Mouse (Mus musculus): ENCODE measurements around the gene Zfp668.
A peak's percentile ranks its signal among the peaks of the same experiment; 100 is the strongest.
"Not testable (repeated sequence)": the region's sequence is repeated elsewhere in the genome, so short reads cannot be mapped to it uniquely, and the experiment has no call there.

Zfp668 gene

DNA sequence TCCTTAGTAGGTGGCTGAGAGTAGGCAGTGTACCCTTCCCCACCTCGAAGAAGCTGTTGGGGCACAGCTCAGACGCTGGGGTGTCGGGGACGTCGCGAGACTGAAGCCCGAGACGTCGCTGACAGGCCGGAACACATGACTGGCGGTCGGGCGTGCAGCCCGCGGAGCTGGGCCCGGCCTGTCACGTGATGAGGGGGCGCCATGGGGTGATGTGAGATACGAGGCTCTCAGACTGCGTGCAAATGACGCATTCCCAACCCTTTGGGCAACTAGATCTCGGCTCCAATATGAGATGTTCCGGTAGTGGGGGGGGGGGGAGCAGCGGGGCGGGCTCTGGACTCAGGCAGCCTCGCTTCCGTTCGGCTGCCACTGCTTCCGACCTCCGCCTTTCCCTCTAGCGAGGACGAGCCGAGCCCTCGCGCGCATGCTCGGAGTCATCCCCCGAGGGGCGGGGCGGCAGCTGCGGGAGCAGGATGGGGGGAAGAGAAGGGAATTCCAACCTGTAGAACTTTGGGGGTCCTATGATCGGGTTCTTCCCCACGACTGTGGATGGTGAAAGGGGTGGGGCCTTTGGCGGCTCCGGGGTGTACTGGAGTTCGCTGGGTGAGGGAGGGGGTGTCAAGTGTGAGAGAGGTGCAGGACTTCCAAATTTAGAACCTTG lies 35.2 kb downstream of the Zfp668 start:
- peak; percentile 83 to 92 for DNase-seq (ENCODE audit: low spot score in 2 of 2)

DNA sequence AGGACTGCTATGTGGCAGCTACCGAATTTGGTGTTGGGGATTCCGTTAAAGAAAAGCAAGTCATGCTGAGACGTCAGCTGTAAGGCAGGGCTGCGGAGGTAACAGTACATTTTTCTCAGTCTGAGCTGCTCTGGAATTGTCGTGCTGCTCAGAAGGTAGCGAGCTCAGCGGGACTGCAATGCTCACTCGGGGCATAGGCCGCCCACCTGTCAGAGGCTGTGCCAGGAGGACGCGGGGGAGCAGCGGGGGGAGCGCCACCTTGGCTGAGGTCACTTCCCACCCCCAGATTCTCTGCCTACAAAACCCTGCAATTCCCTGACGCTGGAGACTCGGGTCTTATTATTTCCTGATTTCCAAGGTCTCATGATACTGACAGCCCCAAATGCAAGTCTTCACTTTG lies 35.7 kb downstream of the Zfp668 start:
- peak in 1 of 2 experiments; percentile 42 for DNase-seq (ENCODE audit: low spot score in 2 of 2)

DNA sequence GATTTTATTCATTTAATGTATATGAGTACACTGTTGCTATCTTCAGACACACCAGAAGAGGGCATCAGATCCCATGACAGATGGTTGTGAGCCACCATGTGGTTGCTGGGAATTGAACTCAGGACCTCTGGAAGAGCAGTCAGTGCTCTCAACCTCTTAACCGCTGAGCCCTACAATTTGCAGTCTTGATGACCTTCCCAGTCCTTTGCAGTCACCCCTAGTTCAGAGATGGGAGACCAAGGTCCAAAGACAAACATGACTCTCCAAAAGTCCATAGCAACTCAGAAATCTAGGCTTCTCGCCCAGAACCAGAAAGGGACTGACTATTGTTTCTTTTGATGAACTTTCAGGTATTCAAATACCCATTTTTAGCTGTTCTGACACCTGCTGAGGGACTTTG lies 36.6 kb downstream of the Zfp668 start:
- DNase-seq (ENCODE audit: low spot score in 2 of 2), result not testable (repeated sequence)

DNA sequence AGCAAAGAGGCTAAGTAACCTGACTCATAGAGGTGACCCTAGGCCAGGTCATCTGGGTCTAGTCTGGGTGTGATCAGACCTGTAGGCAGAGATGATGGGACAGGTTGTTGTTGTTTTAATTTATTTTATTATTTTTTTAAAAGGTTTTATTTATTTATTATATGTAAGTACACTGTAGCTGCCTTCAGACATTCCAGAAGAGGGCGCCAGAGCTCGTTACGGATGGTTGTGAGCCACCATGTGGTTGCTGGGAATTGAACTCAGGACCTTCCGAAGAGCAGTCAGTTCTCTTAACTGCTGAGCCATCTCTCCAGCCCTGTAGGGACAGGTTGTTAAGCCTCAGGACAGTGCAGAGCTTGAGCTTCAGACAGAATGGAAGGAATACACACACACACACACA lies 38.8 kb downstream of the Zfp668 start:
- DNase-seq (ENCODE audit: low spot score in 2 of 2), result not testable (repeated sequence)

DNA sequence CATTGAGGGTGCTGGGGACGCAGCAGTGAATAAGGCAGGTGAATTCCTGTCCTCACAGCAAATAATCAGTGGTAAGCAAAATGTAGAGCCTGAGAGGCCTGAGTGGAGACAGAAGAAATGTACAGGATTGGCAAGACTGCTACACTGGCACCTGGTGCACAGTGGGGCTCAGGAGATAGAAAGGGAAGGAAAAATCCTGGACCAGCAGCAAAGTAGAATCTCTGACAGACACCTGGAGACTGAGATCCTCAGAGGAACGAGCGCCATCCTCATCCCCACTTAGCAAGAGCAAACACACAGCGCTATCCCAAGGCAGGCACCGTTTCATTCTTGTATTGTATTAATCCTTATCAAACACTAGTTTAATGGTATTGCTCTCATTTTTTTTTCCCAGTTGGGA lies 39.2 kb downstream of the Zfp668 start:
- no peak for DNase-seq (ENCODE audit: low spot score in 2 of 2)

DNA sequence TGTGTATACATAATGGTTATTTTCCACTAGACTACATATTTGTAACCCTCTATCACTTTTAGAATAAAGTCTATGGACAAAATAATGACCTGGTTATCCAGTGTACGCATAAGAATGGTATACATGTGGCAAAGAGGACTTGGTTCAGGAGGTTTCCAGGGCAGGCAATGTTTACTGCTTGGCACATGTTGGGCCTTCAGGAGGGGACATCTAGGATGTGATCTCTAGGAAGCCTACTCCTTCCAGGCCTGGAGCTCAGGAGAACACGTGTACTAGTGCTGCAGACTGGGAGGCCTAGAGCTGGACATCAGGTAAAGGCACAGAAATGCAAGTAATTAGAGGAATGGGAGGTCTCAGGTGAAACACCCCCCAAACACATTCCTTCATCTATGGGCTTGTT lies 41.1 kb downstream of the Zfp668 start:
- no peak for DNase-seq (ENCODE audit: low spot score in 2 of 2)

DNA sequence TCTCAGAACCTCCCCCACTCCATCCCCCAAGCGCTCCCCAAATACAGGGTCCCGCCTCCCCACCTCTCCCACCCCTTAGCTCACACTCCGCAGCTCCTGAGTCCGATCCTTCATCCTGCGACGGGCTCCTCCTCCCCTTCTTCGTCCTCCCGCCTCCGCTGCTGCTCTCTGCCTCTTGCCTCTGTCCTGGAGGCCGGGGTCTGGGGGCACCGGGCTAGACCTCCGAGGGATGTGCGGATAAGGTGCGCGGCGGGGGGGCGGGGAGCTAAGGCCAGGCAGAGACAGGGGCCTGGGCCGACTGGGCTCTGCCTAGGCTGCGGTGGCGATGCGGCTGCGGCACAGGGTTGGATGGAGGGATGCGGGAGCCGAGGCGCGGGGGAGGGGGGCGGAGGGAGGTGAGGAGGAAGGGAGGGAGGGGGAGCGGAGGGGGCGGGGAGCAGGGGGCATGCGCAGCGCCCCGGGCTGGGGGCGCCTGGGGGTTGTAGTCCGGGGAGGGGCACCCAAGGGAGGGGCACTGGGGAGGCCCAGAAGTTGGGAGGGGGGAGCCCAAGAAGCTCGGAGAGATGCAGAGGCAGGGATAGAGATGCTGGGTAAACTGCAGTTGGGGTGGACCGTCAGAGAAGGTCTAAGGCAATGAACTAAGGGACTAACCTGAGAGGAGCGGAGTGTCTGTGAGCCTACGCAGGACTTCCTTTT lies 52.3 kb downstream of the Zfp668 start, which contains the start of the genes Stx4a and Stx1b:
TSS of gene Stx4a (plus strand) at position 119 of the 696 bp plus-strand sequence.
TSS of gene Stx1b (minus strand) at position 374 of the 696 bp plus-strand sequence.
- DNase-seq (ENCODE audit: low spot score in 2 of 2), result peak; percentile 56 to 74

DNA sequence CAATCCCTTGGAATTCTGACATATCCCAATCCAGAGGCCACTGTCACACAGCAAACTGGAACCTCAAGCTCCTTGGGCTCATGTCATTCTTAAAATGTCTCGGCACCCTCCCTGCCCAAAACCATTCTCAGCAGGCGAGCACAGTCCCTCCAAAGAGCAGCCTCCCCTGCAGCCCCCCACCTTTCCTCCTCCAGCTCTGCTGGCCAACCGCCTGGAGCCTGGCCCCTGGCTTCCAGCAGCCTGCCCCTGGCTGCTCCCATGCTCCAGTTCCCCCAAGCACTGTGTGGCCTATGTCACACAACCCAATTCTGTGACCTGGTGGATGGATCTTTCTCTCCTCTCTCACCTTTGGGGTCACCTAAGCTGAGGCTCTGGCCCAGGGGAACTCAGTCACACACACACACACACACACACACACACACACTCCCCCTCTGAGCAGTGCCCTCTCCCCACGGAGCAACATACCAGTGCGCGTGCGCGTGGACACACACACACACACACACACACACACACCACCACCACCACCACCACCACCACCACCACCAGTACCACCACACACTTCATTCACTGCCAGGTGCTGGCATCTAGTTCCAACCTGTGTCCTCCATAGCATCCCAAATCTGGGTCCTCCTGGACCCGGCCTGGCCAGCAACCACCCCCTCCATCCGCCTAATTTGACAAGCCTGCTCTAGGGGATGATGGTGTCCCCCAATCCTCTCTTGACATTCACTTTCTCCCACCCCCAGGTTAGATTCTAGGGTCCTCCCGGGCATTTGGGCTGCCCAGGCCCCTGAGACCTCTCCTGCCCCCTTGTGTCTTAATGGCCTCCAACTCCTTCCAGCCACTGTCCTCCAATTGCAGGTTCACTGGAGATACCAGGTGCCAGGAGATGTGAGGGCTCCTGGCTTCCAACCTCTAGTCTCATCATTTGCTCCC lies 53.1 kb downstream of the Zfp668 start:
- DNase-seq (ENCODE audit: low spot score in 2 of 2), result no peak

DNA sequence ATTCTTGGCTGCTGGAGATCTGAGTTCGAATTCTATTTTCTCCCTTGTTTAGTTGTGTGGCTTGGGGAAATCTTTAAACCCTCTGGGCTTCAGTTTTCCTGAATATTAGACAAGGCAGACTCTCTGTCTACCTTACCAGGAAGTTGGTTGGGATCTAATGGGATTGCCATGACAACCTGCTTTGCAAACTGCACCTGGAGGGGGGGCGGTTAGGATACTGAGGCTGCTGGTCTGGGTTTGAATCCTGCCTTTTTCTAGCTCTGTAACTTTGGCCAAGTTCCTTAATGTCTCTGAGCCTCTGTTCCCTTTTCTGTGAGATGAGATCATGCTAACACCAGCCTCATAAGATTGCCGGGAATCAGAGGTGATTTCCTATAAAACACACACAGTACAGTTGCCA lies 54.1 kb downstream of the Zfp668 start:
- DNase-seq (ENCODE audit: low spot score in 2 of 2), result no peak

DNA sequence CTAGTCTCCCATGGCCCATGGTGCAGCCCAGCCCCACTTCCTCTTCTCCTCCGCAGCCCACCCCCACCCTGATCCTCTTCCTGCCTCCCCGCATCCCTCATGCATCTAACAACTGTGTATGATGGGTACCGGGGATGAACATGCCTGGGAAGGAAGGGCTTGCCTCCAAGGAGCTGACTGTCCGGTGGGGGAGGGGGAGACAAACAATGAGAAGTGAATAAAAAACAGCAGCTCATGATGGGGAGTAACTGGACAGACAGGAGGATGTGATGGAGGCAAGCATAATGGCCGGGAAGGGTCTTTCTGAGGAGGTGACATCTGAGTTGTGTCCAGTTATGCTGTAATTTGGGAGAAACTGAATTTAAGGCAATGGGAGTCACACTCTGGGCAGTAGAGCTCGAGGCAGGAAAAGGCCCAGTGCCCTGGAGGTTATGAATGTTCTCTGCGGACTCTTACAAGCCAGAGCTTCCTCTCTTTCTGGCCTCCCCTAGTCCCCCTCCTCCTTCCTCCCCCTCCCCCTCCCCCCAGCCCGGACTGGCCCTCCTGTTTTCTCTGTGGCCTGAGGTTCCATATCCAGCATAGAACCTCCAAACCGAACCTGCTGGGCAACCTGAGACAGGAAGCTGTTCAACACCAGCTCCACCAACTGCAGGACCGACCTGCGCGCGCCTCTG lies 55.7 kb downstream of the Zfp668 start:
- DNase-seq (ENCODE audit: low spot score in 2 of 2), result no peak

DNA sequence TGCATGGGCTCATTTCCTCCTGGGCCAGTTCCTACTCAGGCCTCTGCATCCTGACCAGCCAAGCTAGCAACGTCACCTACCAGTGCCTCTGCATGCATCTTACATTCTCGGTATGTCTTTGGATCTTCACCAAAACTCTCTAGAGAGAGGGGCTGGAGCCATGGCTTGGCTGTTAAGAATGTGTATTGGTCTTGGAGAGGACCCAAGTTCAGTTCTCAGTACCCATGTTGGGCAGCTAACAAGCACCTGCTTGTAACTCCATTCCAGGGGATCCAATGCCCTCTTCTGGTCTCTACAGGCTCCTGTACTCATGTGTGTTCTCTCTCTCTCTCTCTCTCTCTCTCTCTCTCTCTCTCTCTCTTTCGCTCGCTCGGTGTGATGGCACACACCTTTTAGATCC lies 58.9 kb downstream of the Zfp668 start:
- DNase-seq (ENCODE audit: low spot score in 2 of 2), result no peak

DNA sequence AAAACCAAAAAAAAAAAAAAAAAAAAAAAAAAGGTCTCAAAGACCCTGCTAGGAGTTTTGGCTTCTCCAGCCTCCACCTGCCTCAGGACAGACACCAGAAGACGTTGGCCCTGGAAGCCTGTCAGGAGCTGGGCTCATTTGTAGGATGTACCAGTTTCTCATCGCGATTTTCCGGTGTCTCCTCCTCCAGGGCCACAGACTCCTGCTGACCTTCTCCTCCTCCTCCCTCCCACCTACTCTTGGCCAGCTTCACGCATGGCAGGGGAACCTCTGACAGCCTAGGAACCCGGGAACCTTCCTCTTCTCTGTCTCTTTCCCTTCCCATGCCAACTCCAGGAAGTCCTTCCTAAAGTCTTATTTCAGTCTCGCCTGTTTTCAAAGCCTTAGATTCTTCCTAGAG lies 59.6 kb downstream of the Zfp668 start:
- DNase-seq (ENCODE audit: low spot score in 2 of 2), result no peak

DNA sequence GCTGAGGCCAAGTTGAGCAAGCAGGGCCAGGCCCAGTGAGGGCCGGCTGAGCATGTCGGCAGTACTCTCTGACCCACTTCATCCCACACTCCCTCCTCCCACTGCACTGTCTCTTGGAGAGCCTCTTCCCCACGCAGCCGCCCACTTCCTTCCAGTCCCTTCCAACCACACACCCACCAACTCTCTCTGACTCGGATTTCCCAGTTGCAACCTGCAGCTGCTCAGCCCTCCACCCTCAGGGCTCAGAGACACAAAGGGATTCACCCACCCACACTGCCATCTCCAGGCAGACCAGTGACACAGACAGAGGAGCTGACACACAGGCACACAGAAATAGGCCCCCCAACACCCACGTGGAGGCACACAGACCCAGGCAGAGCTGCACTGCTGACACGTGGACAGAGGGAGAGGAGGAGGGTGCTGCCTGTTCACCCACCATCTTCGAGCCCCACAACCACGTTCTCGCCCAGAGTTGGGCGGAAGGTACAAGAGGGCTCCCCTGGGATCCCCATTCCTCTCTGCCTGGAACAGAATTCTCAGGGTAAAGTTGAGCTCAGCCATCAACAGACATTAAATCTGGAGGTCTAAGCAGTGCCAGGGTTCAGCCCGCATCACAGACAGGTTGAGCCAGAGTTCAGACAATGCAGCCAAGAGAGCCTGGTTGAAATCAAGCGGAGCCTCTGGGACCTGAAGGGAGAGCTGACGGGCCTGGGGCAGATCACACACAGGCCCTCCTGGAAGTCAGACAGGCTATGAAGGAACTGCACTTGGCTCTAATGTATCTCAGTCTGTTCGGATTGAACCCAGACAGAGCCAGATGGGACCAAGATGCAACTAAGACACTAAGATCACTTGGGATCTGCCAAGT lies 60.4 kb downstream of the Zfp668 start:
- DNase-seq (ENCODE audit: low spot score in 2 of 2), result no peak

DNA sequence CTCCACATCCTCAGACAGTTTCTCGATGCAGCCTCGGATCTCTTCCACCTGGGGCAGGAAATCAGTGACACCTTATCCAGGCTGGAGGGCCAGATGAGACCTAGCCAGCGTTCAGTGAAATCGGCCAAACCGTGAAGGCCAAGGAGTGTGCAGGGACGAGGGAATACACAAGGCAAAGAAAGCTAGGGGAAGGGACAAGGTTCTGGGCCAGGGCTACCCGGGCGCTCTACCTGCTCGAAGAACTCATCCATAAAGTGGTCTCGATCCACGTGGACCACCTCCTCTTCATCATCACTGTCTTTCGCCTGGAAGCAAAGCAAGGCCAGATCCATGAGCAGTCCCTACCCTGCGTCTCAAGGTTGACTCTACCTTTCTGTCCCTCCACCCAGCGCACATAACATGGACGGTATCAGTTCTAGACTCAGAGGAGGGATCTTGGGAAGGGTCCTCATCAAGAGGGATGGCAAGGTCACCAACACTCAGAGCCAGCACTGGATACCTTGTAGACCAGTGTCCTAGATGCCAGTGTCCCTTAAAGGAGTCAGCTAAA lies 61.4 kb downstream of the Zfp668 start:
- DNase-seq (ENCODE audit: low spot score in 2 of 2), result no peak

DNA sequence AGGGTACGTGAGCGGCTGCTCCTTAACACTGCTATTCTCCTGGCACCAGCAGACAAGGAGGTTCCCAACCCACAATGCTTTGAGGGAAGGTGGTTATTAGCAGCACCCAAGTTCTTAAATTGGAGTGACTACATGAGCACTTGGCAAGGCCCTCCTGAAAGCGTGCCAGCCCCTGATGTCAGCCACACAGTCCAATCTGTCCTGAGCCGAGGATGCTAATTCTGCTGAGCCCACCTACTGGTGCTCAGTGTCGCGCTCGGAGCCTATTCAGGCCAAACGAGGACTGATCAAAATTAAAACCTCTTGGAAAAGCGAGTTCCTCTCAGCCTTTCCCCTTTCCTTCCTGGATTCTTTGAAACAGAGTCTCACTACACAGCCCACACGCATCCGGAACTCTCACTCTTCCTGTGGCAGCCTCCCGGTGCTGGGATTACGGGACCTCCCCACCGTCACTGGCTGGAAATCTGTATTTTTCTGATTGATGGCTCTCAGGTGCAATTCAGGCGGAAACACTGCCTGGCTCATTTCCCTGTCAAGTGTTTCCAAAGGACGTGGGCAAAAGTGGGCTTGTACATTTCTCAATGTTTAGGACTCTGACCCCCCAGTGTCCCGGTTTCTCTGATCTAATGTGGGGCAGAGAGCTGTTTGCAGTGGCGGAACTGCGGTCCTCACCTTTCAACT lies 62.2 kb downstream of the Zfp668 start:
- DNase-seq (ENCODE audit: low spot score in 2 of 2), result peak in 1 of 2 experiments; percentile 56

DNA sequence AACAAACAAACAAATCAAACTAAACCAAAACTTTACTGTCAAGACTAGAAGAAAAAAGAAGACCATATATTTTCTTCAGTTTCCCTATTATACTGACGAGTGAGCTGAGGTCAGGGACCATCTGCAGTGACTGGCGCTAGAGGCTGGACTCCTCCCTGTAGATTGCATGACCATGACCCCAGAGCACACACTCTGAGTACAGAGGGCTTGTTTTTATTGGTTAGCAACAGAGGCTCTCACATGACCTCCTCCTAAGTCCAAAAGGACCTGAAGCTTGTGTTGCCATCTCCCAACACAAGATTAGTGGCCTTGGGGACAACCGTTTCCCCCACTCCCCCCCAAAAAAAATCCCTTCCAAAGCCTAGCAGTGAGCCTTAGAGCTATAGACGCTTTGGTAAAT lies 62.8 kb downstream of the Zfp668 start:
- no peak for DNase-seq (ENCODE audit: low spot score in 2 of 2)

Measured in cerebellum, postnatal 4 days (tissue).